Mouse (Mus musculus) bone marrow macrophage, adult 2 months (primary cell): ENCODE results near the gene Olfr550.

Experiments used
- CTCF ChIP-seq: IDR thresholded peaks from 2 replicates; pipeline ENCODE4 v1.5.1; 2012; ENCODE audit warnings: low read depth, mild to moderate bottlenecking, low read length, moderate library complexity
- POLR2A ChIP-seq: IDR thresholded peaks from 2 replicates; pipeline ENCODE4 v1.6.1; 2012; ENCODE audit warnings: mild to moderate bottlenecking, low read depth, low read length, borderline replicate concordance

- no peak for TF ChIP-seq POLR2A
- TF ChIP-seq CTCF = no peak
These were observed 46.9 kb downstream of the Olfr550 start, which contains the start of gene Olfr553 for GRCm38 (mm10) chr7:102618118-102618517.
